Mouse (Mus musculus): ENCODE results near the gene Ntng2.

DNA sequence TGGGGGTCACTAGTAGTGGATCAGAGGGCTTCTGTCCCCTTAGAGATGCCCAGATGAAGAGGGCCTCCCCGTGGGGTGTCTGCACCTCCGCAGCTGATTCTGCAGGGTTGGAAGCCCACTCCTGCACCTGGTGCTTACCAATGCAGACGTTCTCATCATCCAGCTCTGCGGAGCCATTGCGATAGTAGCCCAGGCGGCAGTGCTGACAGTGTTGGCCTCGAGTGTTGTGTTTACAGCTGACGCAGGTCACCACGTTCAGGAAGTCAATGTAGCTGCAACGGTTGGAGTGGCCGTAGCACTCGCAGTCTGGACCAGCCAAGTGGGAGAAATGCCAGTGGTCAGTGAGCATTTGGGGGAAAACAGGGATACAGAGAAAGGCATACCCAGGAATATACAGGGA is 56.0 kb downstream of the Ntng2 start:
- TF ChIP-seq CTCF (IDR thresholded peaks at IDR 0.05; ENCODE audit: low read depth, low read length) = no peak
- no peak for TF ChIP-seq POLR2A (IDR thresholded peaks at IDR 0.05; ENCODE audit: borderline replicate concordance, low read depth, low read length)
